Mouse (Mus musculus) gastrocnemius, postnatal 10 days (tissue): Measurements from ENCODE around the gene Kyat1. TPM values are rescaled to one million over a fixed set of nuclear protein-coding genes. Genes with fewer than 3 reads are reported as not detected.

ENCODE experiments used
- DNase-seq: peaks from one replicate; pipeline ENCODE4 v3.0.0; 2021; ENCODE audit warnings: mixed read lengths
- long read RNA-seq, 2 experiments: library from polyadenylated mRNA; stranded (forward); transcript quantifications; one replicate each; pipeline ENCODE4 v2.0.0; 2021
- total RNA-seq, 2 experiments: library from RNA; stranded (reverse); gene quantifications; 2 replicates each; pipeline ENCODE4 v1.2.3; 2021

Kyat1 gene
- total RNA-seq: 10 to 100 TPM; 13.6 to 16.0 TPM
- long read RNA-seq, experiment 1, transcript Kyat1-201 (13 exons, 1,876 nt): major isoform, 12 of 23 reads
- long read RNA-seq, experiment 1, transcript Kyat1-206 (14 exons, 2,026 nt): minor isoform, 5 of 23 reads
- long read RNA-seq, experiment 1, partial matches to known transcripts: 2 of 23 reads
- long read RNA-seq, experiment 1, other reads (novel, unspliced or antisense): 4 of 23 reads
- long read RNA-seq, experiment 2, transcript Kyat1-201 (13 exons, 1,876 nt): major isoform, 9 of 18 reads
- long read RNA-seq, experiment 2, partial matches to known transcripts: 3 of 18 reads
- long read RNA-seq, experiment 2, other reads (novel, unspliced or antisense): 2 of 18 reads

GRCm38 (mm10) chr2:30205629-30206357, at the start of gene Kyat1:
Gene Kyat1, minus strand, starts transcription at chr2:30205847.
- peak; percentile 93 for DNase-seq

- no peak for DNase-seq
Measured at GRCm38 (mm10) chr2:30253809-30254208, 48.2 kb upstream of the Kyat1 start.

- DNase-seq: no peak
Measured at GRCm38 (mm10) chr2:30252521-30252920, 46.9 kb upstream of the Kyat1 start.

- no peak for DNase-seq
Measured at GRCm38 (mm10) chr2:30251417-30252104, 45.9 kb upstream of the Kyat1 start.

- no peak for DNase-seq
Measured at GRCm38 (mm10) chr2:30250166-30251128, 44.8 kb upstream of the Kyat1 start.

GRCm38 (mm10) chr2:30249182-30249581, 43.5 kb upstream of the Kyat1 start:
- DNase-seq: no peak

GRCm38 (mm10) chr2:30247681-30248080, 42.0 kb upstream of the Kyat1 start:
- no peak for DNase-seq

- DNase-seq: no peak
Measured at GRCm38 (mm10) chr2:30247036-30247435, 41.4 kb upstream of the Kyat1 start.

- DNase-seq: no peak
Measured at GRCm38 (mm10) chr2:30244595-30245178, 39.0 kb upstream of the Kyat1 start.

- DNase-seq: no peak
Measured at GRCm38 (mm10) chr2:30243391-30243790, 37.7 kb upstream of the Kyat1 start.

- no peak for DNase-seq
Measured at GRCm38 (mm10) chr2:30242509-30242908, 36.9 kb upstream of the Kyat1 start.

- no peak for DNase-seq
Measured at GRCm38 (mm10) chr2:30240267-30240666, 34.6 kb upstream of the Kyat1 start, which contains the start of gene Gm28035. Gene Gm28035, plus strand, starts transcription at chr2:30240567.

GRCm38 (mm10) chr2:30239777-30240176, 34.1 kb upstream of the Kyat1 start:
- DNase-seq: no peak

GRCm38 (mm10) chr2:30238906-30239465, 33.3 kb upstream of the Kyat1 start:
- no peak for DNase-seq

GRCm38 (mm10) chr2:30237881-30238280, 32.2 kb upstream of the Kyat1 start:
- peak; percentile 78 for DNase-seq

GRCm38 (mm10) chr2:30237199-30237880, 31.7 kb upstream of the Kyat1 start, which contains the start of gene Lrrc8a:
Gene Lrrc8a, plus strand, starts transcription at chr2:30237715.
- peak; percentile 100 for DNase-seq

GRCm38 (mm10) chr2:30236426-30237198, 31.0 kb upstream of the Kyat1 start:
- no peak for DNase-seq

GRCm38 (mm10) chr2:30235593-30235992, 29.9 kb upstream of the Kyat1 start:
- no peak for DNase-seq

GRCm38 (mm10) chr2:30216293-30216692, 10.6 kb upstream of the Kyat1 start:
- DNase-seq: no peak
